Mouse (Mus musculus) liver, adult 2 months (tissue): Measurements from ENCODE around the gene Hist1h4j. TPM values are rescaled to one million over a fixed set of nuclear protein-coding genes. Genes with fewer than 3 reads are reported as not detected.
"Not testable (repeated sequence)": the region's sequence is repeated elsewhere in the genome, so short reads cannot be mapped to it uniquely, and the experiment has no call there.

Experiments used
- DNase-seq: peaks from one replicate; pipeline ENCODE4 v3.0.0-alpha.2; 2011; ENCODE audit warnings: low read depth, low spot score; ENCODE audit errors: extremely low read depth
- H3K27ac ChIP-seq: fragments of 200-500 bp; replicated peaks from 2 replicates; pipeline ENCODE4 v1.5.1; 2012; ENCODE audit warnings: low read depth, mild to moderate bottlenecking, control low read depth, inconsistent platforms, low read length; ENCODE audit not compliant: insufficient read depth
- H3K27me3 ChIP-seq: fragments of 200-500 bp; 2 replicates; pipeline ENCODE4 v1.6.1; 2012; ENCODE audit warnings: mild to moderate bottlenecking, moderate library complexity, low read length, inconsistent platforms; ENCODE audit not compliant: control insufficient read depth, insufficient read depth
- H3K36me3 ChIP-seq: fragments of 200-500 bp; 2 replicates; pipeline ENCODE4 v1.6.1; 2012; ENCODE audit warnings: low read length, inconsistent platforms; ENCODE audit not compliant: control insufficient read depth, insufficient read depth
- H3K4me1 ChIP-seq: fragments of 200-500 bp; 2 replicates; pipeline ENCODE4 v1.6.1; 2011; ENCODE audit warnings: low read length; ENCODE audit not compliant: control insufficient read depth, insufficient read depth
- H3K4me3 ChIP-seq: fragments of 200-500 bp; 2 replicates; pipeline ENCODE4 v1.5.1; 2011; ENCODE audit warnings: low read depth, mild to moderate bottlenecking, control low read depth, low read length, moderate library complexity; ENCODE audit not compliant: insufficient read depth
- H3K79me2 ChIP-seq: fragments of 200-500 bp; 2 replicates; pipeline ENCODE4 v1.6.1; 2012; ENCODE audit warnings: inconsistent platforms, mild to moderate bottlenecking, low read length, moderate library complexity; ENCODE audit not compliant: control insufficient read depth, insufficient read depth
- H3K9ac ChIP-seq: fragments of 200-500 bp; 2 replicates; pipeline ENCODE4 v1.6.1; 2012; ENCODE audit warnings: low read depth, mild to moderate bottlenecking, control low read depth, inconsistent platforms, low read length
- CTCF ChIP-seq: fragments of 200-500 bp; IDR thresholded peaks from 2 replicates; pipeline ENCODE4 v1.5.1; 2011; ENCODE audit warnings: low read depth, low read length, control low read depth
- POLR2A ChIP-seq: fragments of 200-500 bp; IDR thresholded peaks from 2 replicates; pipeline ENCODE4 v1.6.1; 2011; ENCODE audit warnings: low read length, control low read depth; ENCODE audit not compliant: insufficient read depth; ENCODE audit errors: extremely low read depth
- WGBS: fragments of 180-500 bp; shearing (Covaris S2); methylation state at CpG from one replicate; pipeline ENCODE4 v1.1.7; 2018; 5-methylcytosine and 5-hydroxymethylcytosine counted together
- polyA plus RNA-seq: library from polyadenylated mRNA; depleted of rRNA; stranded (reverse); fragments of >200 nt; gene quantifications from 2 replicates; pipeline ENCODE4 v1.2.3, GENCODE M21; 2012
- total RNA-seq: library from RNA; depleted of rRNA; stranded (reverse); fragments of >200 nt; gene quantifications from 2 replicates; pipeline ENCODE4 v1.2.3, GENCODE M21; 2014

Gene Hist1h4j
- total and polyA plus RNA-seq, 2 experiments, result 0.31 to 21.5 TPM

DNA sequence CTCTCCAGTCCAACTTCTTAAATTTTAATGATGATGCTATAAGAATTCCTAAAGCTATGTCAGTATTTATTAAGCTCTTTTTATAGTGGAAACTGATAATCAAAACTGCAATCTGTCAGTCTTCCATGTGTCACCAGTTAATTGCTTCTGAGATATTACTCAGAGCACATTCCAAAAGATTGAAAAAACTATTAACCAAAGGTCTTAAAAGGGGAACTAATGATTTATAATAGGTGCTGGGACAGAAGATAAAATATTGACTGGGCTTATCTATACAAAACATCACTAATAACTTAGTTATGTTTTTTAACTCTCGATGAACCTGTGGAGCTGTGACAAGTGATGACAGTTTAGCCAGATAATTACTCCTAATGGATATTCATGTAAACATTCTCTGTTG is 10.1 kb downstream of the Hist1h4j start:
- DNase-seq, result no peak
- Histone ChIP-seq H3K27me3 (no peaks in the 10 kb centered on the region), H3K36me3 (peaks cover 2% of the 10 kb centered on the region; the same call in 1 of the 2 replicates), H3K79me2 (no peaks in the 10 kb centered on the region; the same call in 1 of the 2 replicates), H3K27ac (no peak overlapping the region), H3K4me3 (no peak overlapping the region), H3K4me1 (peaks cover 3% of the 10 kb centered on the region), H3K9ac (no peak overlapping the region)
- TF ChIP-seq CTCF, result no peak
- TF ChIP-seq POLR2A, result no peak
- 84% methylated on average over 1 of the region's 1 CpGs for WGBS

DNA sequence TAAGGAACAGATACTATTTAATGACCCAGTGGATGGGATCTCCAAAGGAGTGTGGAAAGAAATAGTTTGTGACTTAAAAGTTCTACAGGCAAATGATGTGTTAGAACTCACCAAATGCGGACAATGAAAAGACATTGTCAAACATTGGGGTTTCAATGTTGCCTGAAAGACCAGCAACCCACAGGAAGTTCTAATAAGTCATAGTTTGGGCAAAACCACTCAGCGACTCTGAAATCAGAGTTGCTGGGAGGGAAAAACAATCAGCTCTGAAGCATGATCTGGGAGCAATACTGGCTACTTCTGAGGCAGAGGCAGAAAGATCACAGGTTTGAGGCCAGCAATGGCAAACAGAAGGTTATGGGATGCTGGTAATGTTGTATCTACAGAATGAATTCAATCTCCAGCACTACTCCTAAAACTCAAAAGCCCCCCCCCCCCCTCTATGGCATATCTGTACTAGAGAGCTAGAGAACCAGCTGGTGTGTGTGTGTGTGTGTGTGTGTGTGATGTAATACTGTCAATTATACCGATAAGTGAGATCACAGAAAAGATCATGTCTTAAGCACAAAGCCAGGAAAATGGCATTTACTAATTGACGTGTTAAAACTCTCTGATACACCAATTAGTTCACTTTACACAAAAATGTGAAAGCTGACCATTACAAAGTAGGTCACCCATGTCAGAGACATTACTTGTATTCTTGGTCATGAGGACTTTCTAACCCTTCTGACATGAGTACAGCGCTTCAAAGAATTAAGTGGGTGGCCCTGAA is 14.7 kb downstream of the Hist1h4j start:
- H3K27me3 ChIP-seq, result no peaks in the 10 kb centered on the region
- no peaks in the 10 kb centered on the region; the same call in 1 of the 2 replicates for H3K79me2 ChIP-seq
- no peak for TF ChIP-seq POLR2A
- TF ChIP-seq CTCF, result no peak
- 13% methylated on average over 5 of the region's 5 CpGs for WGBS
- DNase-seq, result no peak
- H3K4me3 ChIP-seq, result peak overlapping the region; percentile 55
- H3K9ac ChIP-seq, result peak overlapping the region; percentile 28
- peaks cover 2% of the 10 kb centered on the region; the same call in 1 of the 2 replicates for H3K36me3 ChIP-seq
- no peak overlapping the region for H3K27ac ChIP-seq
- H3K4me1 ChIP-seq, result peaks cover 6% of the 10 kb centered on the region

DNA sequence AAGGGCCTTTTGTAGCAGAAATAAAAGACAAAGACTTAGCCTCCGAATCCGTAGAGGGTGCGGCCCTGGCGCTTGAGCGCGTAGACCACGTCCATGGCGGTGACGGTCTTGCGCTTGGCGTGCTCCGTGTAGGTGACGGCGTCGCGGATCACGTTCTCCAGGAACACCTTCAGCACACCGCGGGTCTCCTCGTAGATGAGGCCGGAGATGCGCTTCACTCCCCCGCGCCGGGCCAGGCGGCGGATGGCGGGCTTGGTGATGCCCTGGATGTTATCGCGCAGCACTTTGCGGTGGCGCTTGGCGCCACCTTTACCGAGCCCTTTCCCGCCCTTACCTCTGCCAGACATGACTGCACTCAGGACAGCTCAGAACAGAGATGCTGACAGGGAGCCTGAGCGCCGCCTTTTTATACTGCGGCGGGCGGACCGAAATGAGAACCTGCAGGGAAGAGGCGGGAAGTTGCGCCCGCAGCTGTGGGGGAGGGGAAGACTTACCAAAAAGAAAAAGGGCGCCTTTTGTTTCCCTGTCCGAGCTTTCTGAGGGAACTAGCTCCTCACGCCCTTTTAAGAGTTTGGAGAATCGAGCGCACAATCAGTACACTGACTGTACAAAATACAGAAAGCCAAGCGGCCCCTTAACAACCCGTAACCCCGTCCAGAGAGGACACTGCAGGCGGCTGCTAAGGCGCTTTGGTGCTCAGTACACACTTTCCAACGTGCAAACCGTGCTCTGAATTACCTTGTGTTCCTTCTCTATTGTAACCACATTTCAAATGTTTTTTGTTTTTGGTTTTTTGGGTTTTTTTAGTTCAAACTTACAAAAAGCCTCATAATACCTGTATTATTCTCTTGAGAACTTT is 15.5 kb downstream of the Hist1h4j start, which contains the start of gene Hist1h4k:
Gene Hist1h4k, minus strand, starts transcription at position 347 of the 859 bp plus-strand sequence.
- H3K27ac ChIP-seq, H3K4me1 ChIP-seq, H3K27me3 ChIP-seq, H3K36me3 ChIP-seq, H3K79me2 ChIP-seq: not testable (repeated sequence)
- WGBS, result under 1% methylated on average over 51 of the region's 56 CpGs
- peak; percentile 64; the same call in 1 of the 2 replicates for TF ChIP-seq POLR2A
- peak within 1 kb of the TSS; percentile 50 for H3K9ac ChIP-seq
- peak; percentile 29 for DNase-seq
- peak within 1 kb of the TSS; percentile 55 for H3K4me3 ChIP-seq

DNA sequence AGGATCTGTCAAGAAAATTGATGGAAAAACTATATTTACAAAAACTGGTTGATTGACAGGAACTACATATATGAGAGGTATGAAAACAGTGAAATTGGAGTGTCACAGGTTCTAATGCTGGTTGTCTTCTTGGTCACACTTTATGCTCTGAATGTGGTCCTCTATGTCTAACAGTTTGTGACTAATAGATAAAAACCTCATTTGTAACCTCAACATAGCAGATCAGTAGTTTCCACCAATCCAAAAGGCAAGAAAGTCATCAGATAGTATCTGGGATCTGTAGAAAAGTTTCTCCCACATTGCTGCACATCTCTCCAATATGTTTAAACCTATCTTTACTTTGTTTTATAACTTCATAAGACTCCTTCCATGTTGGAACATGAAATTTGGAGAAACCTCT is 16.6 kb downstream of the Hist1h4j start:
- DNase-seq, result no peak
- no peaks in the 10 kb centered on the region for H3K27me3 ChIP-seq
- H3K4me3 ChIP-seq, result no peak overlapping the region
- H3K27ac ChIP-seq, result no peak overlapping the region
- no peak overlapping the region for H3K9ac ChIP-seq
- H3K79me2 ChIP-seq, result no peaks in the 10 kb centered on the region; the same call in 1 of the 2 replicates
- TF ChIP-seq CTCF, result no peak
- no peak for TF ChIP-seq POLR2A
- H3K36me3 ChIP-seq, result peaks cover 2% of the 10 kb centered on the region; the same call in 1 of the 2 replicates
- peaks cover 7% of the 10 kb centered on the region for H3K4me1 ChIP-seq

DNA sequence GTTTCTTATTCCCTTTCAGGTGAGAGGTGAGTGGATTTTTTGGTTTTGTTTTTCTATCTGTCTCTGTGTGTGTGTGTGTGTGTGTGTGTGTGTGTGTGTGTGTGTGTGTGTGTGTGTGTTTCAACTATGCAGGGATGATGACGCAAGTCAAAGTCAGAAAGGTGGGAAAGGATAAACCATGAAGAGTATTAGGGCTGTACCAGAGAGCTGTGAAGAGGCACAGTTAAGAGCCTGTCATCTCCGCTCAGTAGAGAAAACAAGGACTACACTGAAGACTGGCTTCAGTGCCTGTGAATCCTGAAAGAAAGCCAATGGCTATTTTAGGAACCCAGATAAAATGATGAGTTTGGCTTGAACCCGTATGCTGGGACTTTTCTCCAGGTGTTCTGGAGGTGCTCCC is 17.0 kb downstream of the Hist1h4j start:
- Histone ChIP-seq H3K27ac (no peak overlapping the region), H3K36me3 (peaks cover 2% of the 10 kb centered on the region; the same call in 1 of the 2 replicates), H3K9ac (no peak overlapping the region), H3K4me1 (peaks cover 7% of the 10 kb centered on the region), H3K4me3 (no peak overlapping the region), H3K79me2 (no peaks in the 10 kb centered on the region; the same call in 1 of the 2 replicates), H3K27me3 (no peaks in the 10 kb centered on the region)
- 89% methylated on average over 3 of the region's 3 CpGs for WGBS
- no peak for DNase-seq
- TF ChIP-seq POLR2A (no peak), CTCF (no peak)

DNA sequence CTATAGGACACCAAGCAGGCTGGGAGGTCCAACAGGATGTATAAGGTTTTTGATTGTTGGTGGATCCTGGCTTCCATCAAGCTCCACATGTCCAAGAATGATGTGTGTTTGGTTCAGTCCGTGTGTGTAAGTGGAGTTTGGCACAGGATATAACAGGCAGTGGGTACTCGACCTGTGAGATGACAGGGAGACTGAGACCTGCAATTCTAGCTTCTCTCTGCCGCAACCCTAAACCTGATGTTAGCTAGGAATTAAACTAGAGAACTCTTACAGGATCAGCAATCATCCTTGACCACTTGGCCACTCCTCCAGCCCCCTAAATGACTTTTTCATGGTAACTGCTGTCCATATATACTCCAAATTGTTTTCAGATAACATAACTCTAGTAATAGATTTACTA is 17.5 kb downstream of the Hist1h4j start:
- Histone ChIP-seq H3K9ac (no peak overlapping the region), H3K27me3 (no peaks in the 10 kb centered on the region), H3K36me3 (no peaks in the 10 kb centered on the region; the same call in 1 of the 2 replicates), H3K27ac (no peak overlapping the region), H3K79me2 (no peaks in the 10 kb centered on the region; the same call in 1 of the 2 replicates), H3K4me3 (no peak overlapping the region), H3K4me1 (peaks cover 7% of the 10 kb centered on the region)
- no peak for DNase-seq
- TF ChIP-seq CTCF, result no peak
- no peak for TF ChIP-seq POLR2A
- 60% methylated on average over 3 of the region's 3 CpGs for WGBS
